Mouse (Mus musculus) brain, embryonic 14.5 days (tissue): ENCODE measurements around the gene Angpt4.

Experiments
- CTCF ChIP-seq: fragments of 200-500 bp; IDR thresholded peaks from 2 replicates; pipeline ENCODE4 v1.5.1; 2012; ENCODE audit warnings: inconsistent platforms, mild to moderate bottlenecking, moderate library complexity, borderline replicate concordance; ENCODE audit not compliant: insufficient read depth, insufficient read length; ENCODE audit errors: extremely low read depth
- POLR2A ChIP-seq: fragments of 200-500 bp; IDR thresholded peaks from 2 replicates; pipeline ENCODE4 v1.6.1; 2012; ENCODE audit warnings: mild to moderate bottlenecking, inconsistent platforms, borderline replicate concordance; ENCODE audit not compliant: poor library complexity, insufficient read depth, insufficient read length, severe bottlenecking; ENCODE audit errors: extremely low read depth

GRCm38 (mm10) chr2:151968451-151968850 lies 57.4 kb downstream of the Angpt4 start:
- no peak for TF ChIP-seq POLR2A
- no peak for TF ChIP-seq CTCF
